Mouse (Mus musculus): Measurements from ENCODE around the gene Nynrin. TPM values are rescaled to one million over a fixed set of nuclear protein-coding genes. Genes with fewer than 3 reads are reported as not detected.

The Nynrin gene
- total RNA-seq, 1 experiment, result 7.1 TPM

DNA sequence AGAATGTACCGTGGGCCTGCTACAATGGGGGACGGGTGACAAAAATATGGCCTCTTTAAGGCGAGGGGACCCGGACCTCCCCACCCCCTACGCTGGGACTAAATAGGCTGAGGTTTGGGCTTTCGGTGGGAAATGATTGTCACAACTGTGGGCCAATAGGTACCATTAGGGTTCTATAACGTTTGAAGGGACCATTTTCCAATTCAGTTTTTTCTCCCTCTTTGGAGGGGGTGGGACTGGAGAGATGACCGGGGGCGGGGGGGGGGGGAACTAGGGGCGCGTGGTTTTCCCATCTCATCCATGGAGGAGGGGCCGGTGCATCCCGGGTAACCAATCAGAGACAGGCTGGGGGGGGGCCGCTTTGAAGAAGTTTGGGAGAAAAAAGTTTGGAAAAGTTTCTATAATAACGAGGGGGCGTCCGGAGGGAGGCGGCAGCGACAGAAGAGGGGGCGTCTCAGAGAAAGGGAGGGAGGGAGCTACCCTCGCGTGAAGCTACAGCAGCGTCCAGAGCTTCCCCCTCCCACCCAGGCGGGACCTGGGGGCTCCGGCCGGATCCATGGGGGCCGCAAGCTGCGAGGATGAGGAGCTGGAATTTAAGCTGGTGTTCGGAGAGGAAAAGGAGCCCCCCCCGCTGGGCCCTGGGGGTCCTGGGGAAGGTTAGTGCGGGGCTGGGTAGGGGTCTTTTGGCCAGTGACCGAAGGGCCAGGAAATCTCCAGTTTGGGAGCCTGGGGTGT lies 29.2 kb upstream of the Nynrin start:
- Histone ChIP-seq H3K27ac (ENCODE audit: insufficient read depth, low read depth, low read length, poor library complexity, severe bottlenecking) (peak overlapping the region; percentile 73), H3K4me3 (ENCODE audit: insufficient read depth in 1 of 2, low read depth in 1 of 2, low read length in 2 of 2, poor library complexity in 1 of 2, severe bottlenecking in 1 of 2) (peak overlapping the region; percentile 67 to 87), H3K4me1 (ENCODE audit: control insufficient read depth in 2 of 2, insufficient read depth in 2 of 2, low read length in 2 of 2, poor library complexity in 1 of 2) (peaks cover 3 to 11% of the 10 kb centered on the region in 2 experiments; a peak in 1 of 4 replicates), H3K9me3 (ENCODE audit: control insufficient read depth, insufficient read depth, low read depth, low read length) (no peaks in the 10 kb centered on the region), H3K36me3 (ENCODE audit: control insufficient read depth, insufficient read depth, low read length, poor library complexity, severe bottlenecking) (peaks cover 13% of the 10 kb centered on the region; the same call in 1 of the 2 replicates), H3K9ac (ENCODE audit: insufficient read depth, low read depth, low read length, poor library complexity, severe bottlenecking) (peak overlapping the region; percentile 80)
- TF ChIP-seq CHD2 (IDR thresholded peaks at IDR 0.05; ENCODE audit: low read depth, low read length) (no peak), ZC3H11A (IDR thresholded peaks at IDR 0.05; ENCODE audit: borderline replicate concordance, low read depth, low read length) (no peak), MAFK (IDR thresholded peaks at IDR 0.05; ENCODE audit: insufficient read depth, low read depth, low read length) (no peak), ZNF384 (IDR thresholded peaks at IDR 0.05; ENCODE audit: low read depth, low read length) (no peak), HCFC1 (IDR thresholded peaks at IDR 0.05; ENCODE audit: borderline replicate concordance, insufficient read depth, low read length) (no peak)
- DNase-seq (ENCODE audit: low read depth, low spot score), result no peak
- in situ Hi-C loops (cut with MboI; ENCODE audit: low sequenced_read_pairs in 2 of 2, unreplicated experiment in 2 of 2), result no loop called here

DNA sequence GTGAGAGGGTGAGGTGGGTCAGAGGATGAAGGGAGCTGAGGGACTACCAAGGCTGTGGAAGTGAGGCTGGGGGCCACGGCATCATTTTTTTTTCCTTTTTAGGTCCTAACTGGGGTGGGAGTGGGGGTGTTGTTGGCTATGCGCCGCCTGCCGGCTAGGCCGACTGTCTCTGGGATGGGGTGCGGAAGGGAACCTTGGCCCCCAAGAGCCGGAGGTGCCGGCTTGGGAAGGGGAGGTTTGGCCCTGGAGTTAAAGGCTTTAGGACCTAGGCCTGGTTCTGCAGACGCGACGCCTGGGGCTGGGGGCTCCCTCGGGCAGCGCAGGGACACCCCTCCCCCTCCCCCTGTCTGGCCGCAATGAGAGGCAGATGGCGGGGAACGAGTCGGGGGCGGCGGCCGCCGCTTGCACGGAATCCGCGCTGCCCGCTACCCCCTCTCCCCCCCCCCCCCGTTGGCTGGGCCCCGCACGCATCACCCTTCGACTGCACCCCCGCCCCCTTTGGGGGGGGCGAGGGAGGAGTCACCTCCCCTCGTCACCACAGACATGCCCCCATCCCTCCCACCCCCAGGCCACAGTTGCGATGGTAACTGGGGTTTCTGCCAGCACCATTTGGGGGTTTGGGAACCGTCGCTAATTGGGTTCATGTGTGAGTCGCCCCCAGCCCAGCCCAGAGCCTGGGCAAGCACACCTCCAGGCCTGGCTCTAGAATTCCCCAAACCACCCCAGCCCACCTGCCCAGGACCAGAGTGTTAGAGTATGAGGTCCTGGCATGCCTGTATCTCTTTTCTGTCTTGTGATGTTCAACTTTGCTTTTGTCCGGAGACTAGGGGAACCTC lies 28.4 kb upstream of the Nynrin start:
- Histone ChIP-seq H3K36me3 (ENCODE audit: control insufficient read depth, insufficient read depth, low read length, poor library complexity, severe bottlenecking) (peaks cover 13% of the 10 kb centered on the region; the same call in 1 of the 2 replicates), H3K9ac (ENCODE audit: insufficient read depth, low read depth, low read length, poor library complexity, severe bottlenecking) (peak overlapping the region; percentile 80), H3K9me3 (ENCODE audit: control insufficient read depth, insufficient read depth, low read depth, low read length) (no peaks in the 10 kb centered on the region), H3K27ac (ENCODE audit: insufficient read depth, low read depth, low read length, poor library complexity, severe bottlenecking) (peak overlapping the region; percentile 42; the same call in 1 of the 2 replicates), H3K4me3 (ENCODE audit: insufficient read depth in 1 of 2, low read depth in 1 of 2, low read length in 2 of 2, poor library complexity in 1 of 2, severe bottlenecking in 1 of 2) (peak overlapping the region; percentile 67 to 87), H3K4me1 (ENCODE audit: control insufficient read depth in 2 of 2, insufficient read depth in 2 of 2, low read length in 2 of 2, poor library complexity in 1 of 2) (peaks cover 5 to 17% of the 10 kb centered on the region in 2 experiments; a peak in 2 of 4 replicates)
- in situ Hi-C loops (cut with MboI; ENCODE audit: low sequenced_read_pairs in 2 of 2, unreplicated experiment in 2 of 2), result no loop called here
- TF ChIP-seq ZNF384 (IDR thresholded peaks at IDR 0.05; ENCODE audit: low read depth, low read length) (no peak), MAFK (IDR thresholded peaks at IDR 0.05; ENCODE audit: insufficient read depth, low read depth, low read length) (no peak), CHD2 (IDR thresholded peaks at IDR 0.05; ENCODE audit: low read depth, low read length) (no peak), HCFC1 (IDR thresholded peaks at IDR 0.05; ENCODE audit: borderline replicate concordance, insufficient read depth, low read length) (no peak), ZC3H11A (IDR thresholded peaks at IDR 0.05; ENCODE audit: borderline replicate concordance, low read depth, low read length) (no peak)
- DNase-seq (ENCODE audit: low read depth, low spot score), result no peak

DNA sequence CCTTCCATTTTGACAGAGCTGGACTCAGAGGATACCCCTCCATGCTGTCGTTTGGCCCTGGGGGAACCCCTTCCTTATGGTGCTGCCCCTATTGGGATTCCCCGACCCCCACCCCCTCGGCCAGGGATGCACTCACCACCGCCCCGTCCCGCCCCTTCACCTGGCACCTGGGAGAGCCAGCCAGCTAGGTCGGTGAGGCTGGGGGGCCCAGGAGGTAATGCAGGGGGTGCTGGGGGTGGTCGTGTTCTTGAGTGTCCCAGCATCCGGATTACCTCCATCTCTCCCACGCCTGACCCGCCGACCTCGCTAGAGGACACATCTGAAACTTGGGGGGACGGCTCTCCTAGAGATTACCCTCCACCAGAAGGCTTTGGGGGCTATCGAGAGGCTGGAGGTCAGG lies 27.7 kb upstream of the Nynrin start:
- TF ChIP-seq MAFK (IDR thresholded peaks at IDR 0.05; ENCODE audit: insufficient read depth, low read depth, low read length) (no peak), HCFC1 (IDR thresholded peaks at IDR 0.05; ENCODE audit: borderline replicate concordance, insufficient read depth, low read length) (no peak), CHD2 (IDR thresholded peaks at IDR 0.05; ENCODE audit: low read depth, low read length) (no peak), ZNF384 (IDR thresholded peaks at IDR 0.05; ENCODE audit: low read depth, low read length) (no peak), ZC3H11A (IDR thresholded peaks at IDR 0.05; ENCODE audit: borderline replicate concordance, low read depth, low read length) (no peak)

DNA sequence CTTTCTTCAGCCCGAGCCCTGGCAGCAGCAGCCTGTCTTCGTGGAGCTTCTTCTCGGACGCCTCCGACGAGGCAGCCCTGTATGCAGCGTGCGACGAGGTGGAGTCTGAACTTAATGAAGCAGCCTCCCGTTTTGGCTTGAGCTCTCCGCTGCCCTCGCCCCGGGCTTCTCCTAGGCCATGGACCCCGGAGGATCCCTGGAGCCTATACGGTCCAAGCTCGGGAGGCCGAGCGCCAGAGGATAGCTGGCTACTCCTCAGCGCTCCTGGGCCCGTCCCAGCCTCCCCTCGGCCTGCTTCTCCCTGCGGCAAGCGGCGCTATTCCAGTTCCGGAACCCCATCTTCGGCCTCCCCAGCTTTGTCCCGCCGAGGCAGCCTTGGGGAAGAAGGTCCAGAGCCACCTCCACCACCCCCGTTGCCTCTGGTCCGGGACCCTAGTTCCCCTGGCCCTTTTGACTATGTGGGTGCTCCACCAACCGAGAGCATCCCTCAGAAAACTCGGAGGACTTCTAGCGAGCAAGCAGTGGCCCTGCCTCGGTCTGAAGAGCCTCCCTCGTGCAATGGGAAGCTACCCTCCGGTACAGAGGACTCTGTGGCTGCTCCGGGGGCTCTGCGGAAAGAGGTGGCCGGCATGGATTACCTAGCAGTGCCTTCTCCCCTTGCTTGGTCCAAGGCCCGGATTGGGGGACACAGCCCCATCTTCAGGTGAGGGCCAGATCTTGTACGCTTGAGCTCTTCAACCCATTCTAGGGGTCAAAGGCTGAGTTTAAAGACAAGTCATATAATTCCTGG lies 27.1 kb upstream of the Nynrin start:
- no peak overlapping the region for H3K27ac ChIP-seq (ENCODE audit: insufficient read depth, low read depth, low read length, poor library complexity, severe bottlenecking)
- DNase-seq (ENCODE audit: low read depth, low spot score), result no peak
- TF ChIP-seq CHD2 (IDR thresholded peaks at IDR 0.05; ENCODE audit: low read depth, low read length), result no peak
- no peak for TF ChIP-seq HCFC1 (IDR thresholded peaks at IDR 0.05; ENCODE audit: borderline replicate concordance, insufficient read depth, low read length)
- TF ChIP-seq ZNF384 (IDR thresholded peaks at IDR 0.05; ENCODE audit: low read depth, low read length), result no peak
- TF ChIP-seq MAFK (IDR thresholded peaks at IDR 0.05; ENCODE audit: insufficient read depth, low read depth, low read length), result no peak
- no peak for TF ChIP-seq ZC3H11A (IDR thresholded peaks at IDR 0.05; ENCODE audit: borderline replicate concordance, low read depth, low read length)
- in situ Hi-C loops (cut with MboI; ENCODE audit: low sequenced_read_pairs in 2 of 2, unreplicated experiment in 2 of 2), result no loop called here
- H3K36me3 ChIP-seq (ENCODE audit: control insufficient read depth, insufficient read depth, low read length, poor library complexity, severe bottlenecking), result peaks cover 15% of the 10 kb centered on the region; the same call in 1 of the 2 replicates
- H3K9me3 ChIP-seq (ENCODE audit: control insufficient read depth, insufficient read depth, low read depth, low read length), result no peaks in the 10 kb centered on the region
- peak overlapping the region; percentile 67 to 87 for H3K4me3 ChIP-seq (ENCODE audit: insufficient read depth in 1 of 2, low read depth in 1 of 2, low read length in 2 of 2, poor library complexity in 1 of 2, severe bottlenecking in 1 of 2)
- peaks cover 10 to 26% of the 10 kb centered on the region in 2 experiments for H3K4me1 ChIP-seq (ENCODE audit: control insufficient read depth in 2 of 2, insufficient read depth in 2 of 2, low read length in 2 of 2, poor library complexity in 1 of 2)
- peak overlapping the region; percentile 61 for H3K9ac ChIP-seq (ENCODE audit: insufficient read depth, low read depth, low read length, poor library complexity, severe bottlenecking)

More for the DNA sequence above, 27.7 kb upstream of the Nynrin start:
- Histone ChIP-seq H3K9me3 (ENCODE audit: control insufficient read depth, insufficient read depth, low read depth, low read length) (no peaks in the 10 kb centered on the region), H3K27ac (ENCODE audit: insufficient read depth, low read depth, low read length, poor library complexity, severe bottlenecking) (no peak overlapping the region), H3K36me3 (ENCODE audit: control insufficient read depth, insufficient read depth, low read length, poor library complexity, severe bottlenecking) (peaks cover 15% of the 10 kb centered on the region; the same call in 1 of the 2 replicates), H3K9ac (ENCODE audit: insufficient read depth, low read depth, low read length, poor library complexity, severe bottlenecking) (peak overlapping the region; percentile 61), H3K4me3 (ENCODE audit: insufficient read depth in 1 of 2, low read depth in 1 of 2, low read length in 2 of 2, poor library complexity in 1 of 2, severe bottlenecking in 1 of 2) (peak overlapping the region; percentile 67 to 87), H3K4me1 (ENCODE audit: control insufficient read depth in 2 of 2, insufficient read depth in 2 of 2, low read length in 2 of 2, poor library complexity in 1 of 2) (peaks cover 10 to 20% of the 10 kb centered on the region in 2 experiments; a peak in 3 of 4 replicates)
- DNase-seq (ENCODE audit: low read depth, low spot score), result no peak
- in situ Hi-C loops (cut with MboI; ENCODE audit: low sequenced_read_pairs in 2 of 2, unreplicated experiment in 2 of 2), result no loop called here

Data from ES-E14 (cell line).